Mouse (Mus musculus): Measurements from ENCODE around the gene Cacna1g. TPM values are rescaled to one million over a fixed set of nuclear protein-coding genes. Genes with fewer than 3 reads are reported as not detected.
"Not testable (repeated sequence)": the region's sequence is repeated elsewhere in the genome, so short reads cannot be mapped to it uniquely, and the experiment has no call there.

Cacna1g gene
- total RNA-seq, 2 experiments from 2014 or later: 142 to 208 TPM

GRCm38 (mm10) chr11:94412998-94413469 is 61.0 kb downstream of the Cacna1g start:
- ATAC-seq (replicated peaks; ENCODE audit: low FRiP score, poor library complexity, severe bottlenecking): no peak

- no peak for ATAC-seq (replicated peaks; ENCODE audit: low FRiP score, poor library complexity, severe bottlenecking)
These were observed 61.4 kb downstream of the Cacna1g start for GRCm38 (mm10) chr11:94412562-94412961.

- ATAC-seq (replicated peaks; ENCODE audit: low FRiP score, poor library complexity, severe bottlenecking): no peak
These were observed 66.1 kb downstream of the Cacna1g start for GRCm38 (mm10) chr11:94407803-94408321.

- no peak for ATAC-seq (replicated peaks; ENCODE audit: low FRiP score, poor library complexity, severe bottlenecking)
These were observed 68.7 kb downstream of the Cacna1g start for GRCm38 (mm10) chr11:94405348-94405747.

- peak; percentile 85 for ATAC-seq (replicated peaks; ENCODE audit: low FRiP score, poor library complexity, severe bottlenecking)
These were observed 69.2 kb downstream of the Cacna1g start for GRCm38 (mm10) chr11:94404641-94405260.

- no peak for ATAC-seq (replicated peaks; ENCODE audit: low FRiP score, poor library complexity, severe bottlenecking)
These were observed 69.8 kb downstream of the Cacna1g start for GRCm38 (mm10) chr11:94404178-94404577.

- ATAC-seq (replicated peaks; ENCODE audit: low FRiP score, poor library complexity, severe bottlenecking): no peak
These were observed 70.2 kb downstream of the Cacna1g start for GRCm38 (mm10) chr11:94403757-94404156.

- no peak for ATAC-seq (replicated peaks; ENCODE audit: low FRiP score, poor library complexity, severe bottlenecking)
These were observed 71.3 kb downstream of the Cacna1g start for GRCm38 (mm10) chr11:94402731-94403130.

- ATAC-seq (replicated peaks; ENCODE audit: low FRiP score, poor library complexity, severe bottlenecking): not testable (repeated sequence)
These were observed 72.0 kb downstream of the Cacna1g start for GRCm38 (mm10) chr11:94402029-94402428.

- no peak for ATAC-seq (replicated peaks; ENCODE audit: low FRiP score, poor library complexity, severe bottlenecking)
These were observed 73.0 kb downstream of the Cacna1g start for GRCm38 (mm10) chr11:94400996-94401395.

- ATAC-seq (replicated peaks; ENCODE audit: low FRiP score, poor library complexity, severe bottlenecking): no peak
These were observed 79.9 kb downstream of the Cacna1g start for GRCm38 (mm10) chr11:94394107-94394506.

GRCm38 (mm10) chr11:94393490-94393889 is 80.5 kb downstream of the Cacna1g start:
- ATAC-seq (replicated peaks; ENCODE audit: low FRiP score, poor library complexity, severe bottlenecking): not testable (repeated sequence)

- ATAC-seq (replicated peaks; ENCODE audit: low FRiP score, poor library complexity, severe bottlenecking): no peak
These were observed 81.3 kb downstream of the Cacna1g start, which contains the start of gene Abcc3 for GRCm38 (mm10) chr11:94392672-94393109. Abcc3 (minus strand) TSS chr11:94392997.

- ATAC-seq (replicated peaks; ENCODE audit: low FRiP score, poor library complexity, severe bottlenecking): no peak
These were observed 82.3 kb downstream of the Cacna1g start for GRCm38 (mm10) chr11:94391661-94392060.

- ATAC-seq (replicated peaks; ENCODE audit: low FRiP score, poor library complexity, severe bottlenecking): no peak
These were observed 83.2 kb downstream of the Cacna1g start for GRCm38 (mm10) chr11:94390825-94391224.

- no peak for ATAC-seq (replicated peaks; ENCODE audit: low FRiP score, poor library complexity, severe bottlenecking)
These were observed 84.1 kb downstream of the Cacna1g start for GRCm38 (mm10) chr11:94389724-94390396.

GRCm38 (mm10) chr11:94389021-94389420 is 85.0 kb downstream of the Cacna1g start:
- no peak for ATAC-seq (replicated peaks; ENCODE audit: low FRiP score, poor library complexity, severe bottlenecking)

- ATAC-seq (replicated peaks; ENCODE audit: low FRiP score, poor library complexity, severe bottlenecking): no peak
These were observed 86.2 kb downstream of the Cacna1g start for GRCm38 (mm10) chr11:94387756-94388155.

GRCm38 (mm10) chr11:94385977-94386771 is 87.8 kb downstream of the Cacna1g start:
- no peak for ATAC-seq (replicated peaks; ENCODE audit: low FRiP score, poor library complexity, severe bottlenecking)

- ATAC-seq (replicated peaks; ENCODE audit: low FRiP score, poor library complexity, severe bottlenecking): no peak
These were observed 94.3 kb downstream of the Cacna1g start for GRCm38 (mm10) chr11:94379736-94380135.

Data from erythroid progenitor cell, adult 5-6 weeks (primary cell).